Comparison of ENCODE assay signal across 12 mouse cellular contexts in the genomic region with DNA sequence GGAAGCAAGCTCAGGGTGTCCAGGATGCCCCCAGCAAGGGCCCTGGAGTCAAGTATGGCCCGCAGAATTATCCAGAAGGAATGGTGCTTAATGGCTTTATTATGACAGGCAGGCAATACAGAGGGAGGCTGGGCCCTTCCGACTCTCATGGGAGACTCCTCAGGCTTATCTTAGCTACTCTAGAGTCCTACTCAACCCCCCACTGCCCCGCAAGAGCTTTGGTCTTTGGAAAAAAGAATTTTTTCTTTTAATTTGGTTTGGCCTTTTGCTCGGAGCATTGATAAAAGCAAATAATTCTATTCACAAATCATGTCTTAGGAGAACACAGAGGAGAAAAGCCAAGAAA. TPM values are rescaled to one million over a fixed set of nuclear protein-coding genes. Genes with fewer than 3 reads are reported as not detected.
A peak's percentile ranks its signal among the peaks of the same experiment; 100 is the strongest.
DNase-seq lines count a peak whose midpoint lies in the region; ATAC-seq and TF ChIP-seq lines count a peak whose summit lies in the region.
"Had no signal": no experiment of that assay in that cellular context is flagged by ENCODE, and none has a peak within 500 bp of the region (broad histone marks: within the 10 kb centered on the region; RNA-seq: fewer than 3 reads in every experiment).

No protein-coding gene starts in this region.

- no peaks in the 10 kb centered on the region for H3K9me3 ChIP-seq in kidney, embryonic 16.5 days (ENCODE audit: low read length)
- H3K9me3 ChIP-seq in lung, embryonic 14.5 days (ENCODE audit: low read depth, low read length), result no peaks in the 10 kb centered on the region
- no peaks in the 10 kb centered on the region for H3K9me3 ChIP-seq in stomach, embryonic 16.5 days (replicated peaks; ENCODE audit: control insufficient read depth, low read length)
- no peaks in the 10 kb centered on the region for H3K9me3 ChIP-seq in stomach, postnatal 0 days (ENCODE audit: control insufficient read depth, low read length)
- H3K9me3 ChIP-seq: embryonic facial prominence, embryonic 13.5 days; forebrain, embryonic 12.5 days; heart, embryonic 10.5 days had no signal

- TF ChIP-seq POLR2A in kidney, adult 2 months (IDR thresholded peaks at IDR 0.05; ENCODE audit: low read depth, low read length), result no peak

- H3K27ac ChIP-seq in kidney, embryonic 16.5 days (ENCODE audit: low read length), result no peak overlapping the region
- H3K27ac ChIP-seq in kidney, adult 2 months (ENCODE audit: insufficient read depth, low read depth, low read length), result no peak overlapping the region
- H3K27ac ChIP-seq in lung, embryonic 14.5 days (ENCODE audit: low read depth), result peak overlapping the region; percentile 37; the same call in 1 of the 2 replicates
- no peak overlapping the region for H3K27ac ChIP-seq in stomach, embryonic 16.5 days (ENCODE audit: low read length)
- H3K27ac ChIP-seq in stomach, postnatal 0 days (replicated peaks), result no peak overlapping the region
- H3K27ac ChIP-seq: embryonic facial prominence, embryonic 13.5 days; forebrain, embryonic 12.5 days; heart, embryonic 10.5 days had no signal

- H3K9ac ChIP-seq in kidney, embryonic 16.5 days (replicated peaks; ENCODE audit: low read length), result no peak overlapping the region
- H3K9ac ChIP-seq in lung, embryonic 14.5 days, result no peak overlapping the region
- H3K9ac ChIP-seq in stomach, embryonic 16.5 days (ENCODE audit: low read length), result no peak overlapping the region
- H3K9ac ChIP-seq in stomach, postnatal 0 days (ENCODE audit: low read length), result no peak overlapping the region
- H3K9ac ChIP-seq: embryonic facial prominence, embryonic 13.5 days; forebrain, embryonic 12.5 days had no signal

- no peak for TF ChIP-seq CTCF in kidney, adult 2 months (conservative IDR thresholded peaks at IDR 0.05; ENCODE audit: insufficient read depth, insufficient read length, low read depth, low read length)
- TF ChIP-seq CTCF in lung, embryonic 14.5 days (IDR thresholded peaks at IDR 0.05; ENCODE audit: low read depth), result no peak
- TF ChIP-seq CTCF in stomach, postnatal 0 days (IDR thresholded peaks at IDR 0.05; ENCODE audit: low read depth), result no peak

- peaks cover 9% of the 10 kb centered on the region for H3K4me1 ChIP-seq in kidney, embryonic 16.5 days (ENCODE audit: insufficient read depth, low read length)
- H3K4me1 ChIP-seq in kidney, adult 2 months (ENCODE audit: control insufficient read depth, insufficient read depth, low read length), result no peaks in the 10 kb centered on the region
- peaks cover 6% of the 10 kb centered on the region; the same call in 1 of the 2 replicates for H3K4me1 ChIP-seq in lung, embryonic 14.5 days (ENCODE audit: insufficient read depth)
- no peaks in the 10 kb centered on the region for H3K4me1 ChIP-seq in stomach, embryonic 16.5 days (ENCODE audit: control insufficient read depth, insufficient read depth, low read length)
- H3K4me1 ChIP-seq in stomach, postnatal 0 days (replicated peaks; ENCODE audit: control insufficient read depth, insufficient read depth), result no peaks in the 10 kb centered on the region

- no peak overlapping the region for H3K4me3 ChIP-seq in kidney, embryonic 16.5 days (ENCODE audit: low read length)
- H3K4me3 ChIP-seq in kidney, adult 2 months (ENCODE audit: insufficient read depth, low read depth, low read length), result no peak overlapping the region
- H3K4me3 ChIP-seq in lung, embryonic 14.5 days (ENCODE audit: low read depth, low read length), result no peak overlapping the region
- no peak overlapping the region for H3K4me3 ChIP-seq in stomach, embryonic 16.5 days (replicated peaks; ENCODE audit: low read length)
- H3K4me3 ChIP-seq in stomach, postnatal 0 days (ENCODE audit: low read depth, low read length), result no peak overlapping the region
- H3K4me3 ChIP-seq: embryonic facial prominence, embryonic 13.5 days; forebrain, embryonic 12.5 days; heart, embryonic 10.5 days had no signal

- H3K4me2 ChIP-seq in kidney, embryonic 16.5 days (replicated peaks; ENCODE audit: low read depth, low read length), result no peak overlapping the region
- H3K4me2 ChIP-seq in lung, embryonic 14.5 days, result no peak overlapping the region
- no peak overlapping the region for H3K4me2 ChIP-seq in stomach, embryonic 16.5 days (ENCODE audit: low read depth, low read length)
- H3K4me2 ChIP-seq in stomach, postnatal 0 days (replicated peaks; ENCODE audit: low read depth), result no peak overlapping the region
- H3K4me2 ChIP-seq: embryonic facial prominence, embryonic 13.5 days; forebrain, embryonic 12.5 days had no signal

- no peak for TF ChIP-seq EP300 in stomach, postnatal 0 days (optimal IDR thresholded peaks at IDR 0.05)

- DNase-seq in kidney, adult 2 months, result no peak
- DNase-seq in lung, embryonic 14.5 days, result no peak
- no peak for DNase-seq in lung, postnatal 25 days (ENCODE audit: low spot score)
- no peak for DNase-seq in stomach, postnatal 0 days (ENCODE audit: low spot score)

- peak; percentile 51 for ATAC-seq in kidney, embryonic 16.5 days (ENCODE audit: low FRiP score, low TSS enrichment)
- ATAC-seq in lung, embryonic 14.5 days (ENCODE audit: insufficient read depth), result no peak
- 0 out of 2 replicates have a peak, but pooled peaks have one; percentile 3 for ATAC-seq in stomach, embryonic 16.5 days (ENCODE audit: insufficient read depth, low FRiP score)
- ATAC-seq in stomach, postnatal 0 days (ENCODE audit: low FRiP score, low TSS enrichment), result no peak
- ATAC-seq: activated CD4-positive, CD25-positive, alpha-beta regulatory T cell, adult 4 months; Patski had no signal

- H3K27me3 ChIP-seq in kidney, embryonic 16.5 days (ENCODE audit: insufficient read depth, low read length), result 0 out of 2 replicates have a peak, but pooled peaks cover 2% of the 10 kb centered on the region
- H3K27me3 ChIP-seq in kidney, adult 2 months (replicated peaks; ENCODE audit: control insufficient read depth, insufficient read depth, low read length), result no peaks in the 10 kb centered on the region
- H3K27me3 ChIP-seq in lung, embryonic 14.5 days (ENCODE audit: insufficient read depth, low read length), result no peaks in the 10 kb centered on the region
- no peaks in the 10 kb centered on the region for H3K27me3 ChIP-seq in stomach, embryonic 16.5 days (ENCODE audit: control insufficient read depth, insufficient read depth, low read length)
- no peaks in the 10 kb centered on the region for H3K27me3 ChIP-seq in stomach, postnatal 0 days (ENCODE audit: control insufficient read depth, insufficient read depth, low read length)
- H3K27me3 ChIP-seq: CH12.LX; embryonic facial prominence, embryonic 13.5 days; forebrain, embryonic 12.5 days; Patski had no signal

- 43% methylated on average over 4 of the region's 4 CpGs for WGBS in kidney, embryonic 16.5 days
- 61% methylated on average over 4 of the region's 4 CpGs for WGBS in kidney, adult 2 months
- 19% methylated on average over 4 of the region's 4 CpGs for WGBS in lung, embryonic 14.5 days
- WGBS in stomach, embryonic 16.5 days, result 45% methylated on average over 4 of the region's 4 CpGs
- 42% methylated on average over 4 of the region's 4 CpGs for WGBS in stomach, postnatal 0 days

- H3K36me3 ChIP-seq in kidney, embryonic 16.5 days (ENCODE audit: insufficient read depth, low read length), result no peaks in the 10 kb centered on the region
- no peaks in the 10 kb centered on the region for H3K36me3 ChIP-seq in kidney, adult 2 months (ENCODE audit: control insufficient read depth, insufficient read depth, low read length)
- H3K36me3 ChIP-seq in lung, embryonic 14.5 days (ENCODE audit: insufficient read depth), result no peaks in the 10 kb centered on the region
- H3K36me3 ChIP-seq in stomach, embryonic 16.5 days (ENCODE audit: control insufficient read depth, insufficient read depth, low read length), result no peaks in the 10 kb centered on the region
- no peaks in the 10 kb centered on the region for H3K36me3 ChIP-seq in stomach, postnatal 0 days (ENCODE audit: control insufficient read depth, insufficient read depth, low read length)
- H3K36me3 ChIP-seq: embryonic facial prominence, embryonic 13.5 days; forebrain, embryonic 12.5 days; heart, embryonic 10.5 days had no signal

RNA-seq across cellular contexts. Expression of a gene that starts 11.0 kb away (rescaled TPM):
- 2.4 and 2.5 TPM in 2 replicates for polyA plus RNA-seq in kidney, embryonic 16.5 days (2015; fragmentation: Nextera tagmentation; extraction: Ambion mirVana)
- not detected in 2 replicates for polyA plus RNA-seq in kidney, adult 2 months (2012; rRNA removed)
- polyA plus RNA-seq in lung, embryonic 14.5 days (2014; fragmentation: Nextera tagmentation; extraction: Ambion mirVana), result 11.5 and 13.1 TPM in 2 replicates
- polyA plus RNA-seq in stomach, embryonic 16.5 days (2015; fragmentation: Nextera tagmentation; extraction: Ambion mirVana), result 0.96 and 1.6 TPM in 2 replicates
- 0.53 and 0.90 TPM in 2 replicates for polyA plus RNA-seq in stomach, postnatal 0 days (2015; fragmentation: Nextera tagmentation; extraction: Ambion mirVana)
- polyA plus RNA-seq: Patski had no signal

Comparison
In these comparisons a context has a peak if more than half of its experiments do, and no peak if none do; other contexts are left out.
1. ATAC-seq: peak in kidney, embryonic 16.5 days (single experiment) and stomach, embryonic 16.5 days (single experiment); none in lung, embryonic 14.5 days (single experiment) and stomach, postnatal 0 days (single experiment).